Mouse (Mus musculus): Measurements from ENCODE around the gene Atoh8. TPM values are rescaled to one million over a fixed set of nuclear protein-coding genes. Genes with fewer than 3 reads are reported as not detected.

Gene Atoh8
- polyA plus RNA-seq, 1 experiment from 2014 or later, result 4.5 TPM

DNA sequence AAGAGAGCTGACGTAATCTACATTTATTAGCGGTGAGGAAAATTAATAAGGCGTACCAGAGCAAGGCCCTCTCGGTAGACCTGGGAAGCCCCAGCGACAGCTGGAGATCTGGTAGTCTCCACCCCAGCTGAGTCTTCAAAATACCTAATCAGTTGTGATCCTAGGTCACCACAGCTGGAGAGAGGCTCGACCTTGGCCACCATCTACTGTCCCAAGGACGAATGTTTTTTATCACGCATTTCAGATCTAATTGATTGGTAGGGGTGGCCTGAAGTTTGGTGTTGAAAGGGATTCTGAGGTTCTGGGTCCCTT is 6.4 kb upstream of the Atoh8 start:
- 48% methylated on average over 8 of the region's 8 CpGs for WGBS

DNA sequence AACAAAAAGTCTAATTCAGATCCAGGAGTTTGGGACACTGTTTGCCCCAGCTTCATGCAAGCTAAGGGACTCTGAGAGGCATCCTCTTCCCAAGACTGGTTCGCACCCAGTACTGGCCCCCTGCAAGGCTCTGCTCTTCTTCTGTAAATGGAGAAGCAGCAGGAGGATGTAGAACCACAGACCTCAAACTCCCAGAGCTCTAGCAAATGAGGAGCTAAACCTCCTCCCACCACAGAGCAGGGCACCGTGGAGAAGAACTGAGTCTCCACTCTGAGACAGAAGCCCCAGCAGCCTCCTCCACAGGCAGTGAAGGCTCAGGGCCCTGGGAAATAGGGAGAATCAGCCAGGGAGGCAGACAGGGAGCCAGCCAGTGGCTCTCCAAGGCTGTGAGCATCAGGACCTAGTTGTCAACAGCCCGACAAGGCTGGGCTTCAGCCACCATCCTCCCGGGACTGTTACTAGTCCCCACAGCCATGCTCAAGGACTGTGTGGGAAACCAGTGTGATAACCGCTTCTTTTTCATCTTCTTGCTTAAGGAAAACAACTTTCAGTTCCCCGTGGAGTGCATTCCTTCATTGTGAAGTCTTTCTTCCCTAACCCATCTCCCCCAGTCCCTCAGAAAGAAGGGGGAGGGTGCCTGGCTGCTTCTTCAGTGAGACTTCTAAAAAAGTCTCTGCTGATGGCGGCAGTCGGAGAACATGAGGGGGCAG is 5.9 kb upstream of the Atoh8 start:
- WGBS, result 36% methylated on average over 8 of the region's 8 CpGs
- H3K9me3 ChIP-seq (ENCODE audit: control insufficient read depth), result no peaks in the 10 kb centered on the region
- peak; percentile 23 for TF ChIP-seq CTCF (IDR thresholded peaks at IDR 0.05; ENCODE audit: low read depth)
- H3K36me3 ChIP-seq (ENCODE audit: control insufficient read depth, insufficient read depth), result no peaks in the 10 kb centered on the region
- no peaks in the 10 kb centered on the region for H3K4me1 ChIP-seq (replicated peaks; ENCODE audit: control insufficient read depth, insufficient read depth, low read length)
- H3K27ac ChIP-seq (ENCODE audit: low read depth, low read length), result no peak overlapping the region
- ATAC-seq, result no peak
- peaks cover 12% of the 10 kb centered on the region for H3K27me3 ChIP-seq (replicated peaks; ENCODE audit: control insufficient read depth, insufficient read depth, low read length)
- no peak overlapping the region for H3K9ac ChIP-seq (ENCODE audit: low read depth, low read length)
- no peak overlapping the region for H3K4me2 ChIP-seq (replicated peaks; ENCODE audit: low read depth)
- H3K4me3 ChIP-seq (ENCODE audit: low read depth, low read length), result no peak overlapping the region

More for the DNA sequence above, 6.4 kb upstream of the Atoh8 start:
- no peak for ATAC-seq
- TF ChIP-seq CTCF (IDR thresholded peaks at IDR 0.05; ENCODE audit: low read depth), result no peak
- Histone ChIP-seq H3K4me3 (ENCODE audit: low read depth, low read length) (no peak overlapping the region), H3K27ac (ENCODE audit: low read depth, low read length) (no peak overlapping the region), H3K4me2 (replicated peaks; ENCODE audit: low read depth) (no peak overlapping the region), H3K4me1 (replicated peaks; ENCODE audit: control insufficient read depth, insufficient read depth, low read length) (no peaks in the 10 kb centered on the region), H3K27me3 (replicated peaks; ENCODE audit: control insufficient read depth, insufficient read depth, low read length) (peaks cover 7% of the 10 kb centered on the region; the same call in 1 of the 2 replicates), H3K9ac (ENCODE audit: low read depth, low read length) (no peak overlapping the region), H3K9me3 (ENCODE audit: control insufficient read depth) (no peaks in the 10 kb centered on the region), H3K36me3 (ENCODE audit: control insufficient read depth, insufficient read depth) (no peaks in the 10 kb centered on the region)

DNA sequence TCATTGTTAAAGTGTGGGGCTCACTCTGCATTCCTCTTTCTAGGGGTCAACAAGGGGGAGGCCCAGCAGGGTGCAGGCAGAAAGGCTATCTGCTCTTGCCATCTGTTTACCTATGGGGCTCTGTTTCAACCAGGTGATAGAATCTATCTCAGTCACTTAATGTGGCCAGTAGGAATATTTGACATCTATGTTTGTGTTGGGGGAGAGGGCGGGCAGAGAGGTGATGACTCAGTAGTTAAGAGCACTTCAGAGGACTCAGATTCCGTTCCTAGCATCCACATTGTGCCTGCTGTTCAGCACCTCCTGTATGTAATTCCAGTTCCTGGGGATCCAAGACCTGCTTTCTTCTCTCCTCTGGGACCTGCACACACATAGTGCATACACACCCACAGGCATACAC is 4.7 kb upstream of the Atoh8 start:
- Histone ChIP-seq H3K9me3 (ENCODE audit: control insufficient read depth) (no peaks in the 10 kb centered on the region), H3K27ac (ENCODE audit: low read depth, low read length) (no peak overlapping the region), H3K27me3 (replicated peaks; ENCODE audit: control insufficient read depth, insufficient read depth, low read length) (peaks cover 24% of the 10 kb centered on the region), H3K4me1 (replicated peaks; ENCODE audit: control insufficient read depth, insufficient read depth, low read length) (no peaks in the 10 kb centered on the region), H3K36me3 (ENCODE audit: control insufficient read depth, insufficient read depth) (no peaks in the 10 kb centered on the region), H3K9ac (ENCODE audit: low read depth, low read length) (no peak overlapping the region), H3K4me2 (replicated peaks; ENCODE audit: low read depth) (no peak overlapping the region), H3K4me3 (ENCODE audit: low read depth, low read length) (no peak overlapping the region)
- WGBS, result 51% methylated on average over 2 of the region's 2 CpGs
- ATAC-seq, result no peak
- no peak for TF ChIP-seq CTCF (IDR thresholded peaks at IDR 0.05; ENCODE audit: low read depth)

DNA sequence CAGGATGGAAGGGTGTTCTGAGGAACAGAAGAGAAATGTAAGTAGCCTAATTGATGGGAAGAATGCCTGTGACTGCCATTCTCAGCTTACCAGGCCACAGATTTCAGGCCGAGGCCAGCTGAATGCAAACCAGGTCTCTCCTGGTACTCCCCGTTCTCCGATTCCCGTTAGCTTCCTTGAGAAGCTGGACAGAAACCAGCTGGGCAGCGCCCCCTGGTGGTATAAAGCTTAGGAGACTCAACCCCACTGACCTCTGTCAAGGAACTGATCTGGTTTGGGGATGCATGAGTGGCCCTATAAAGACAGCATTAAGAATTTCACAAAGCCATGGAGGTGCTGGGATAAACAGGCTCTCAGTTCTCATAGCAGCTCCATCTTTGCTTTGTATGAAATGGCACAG is 1.7 kb upstream of the Atoh8 start:
- TF ChIP-seq CTCF (IDR thresholded peaks at IDR 0.05; ENCODE audit: low read depth), result peak; percentile 96
- Histone ChIP-seq H3K9me3 (ENCODE audit: control insufficient read depth) (no peaks in the 10 kb centered on the region), H3K27me3 (replicated peaks; ENCODE audit: control insufficient read depth, insufficient read depth, low read length) (peaks cover 48% of the 10 kb centered on the region), H3K4me1 (replicated peaks; ENCODE audit: control insufficient read depth, insufficient read depth, low read length) (no peaks in the 10 kb centered on the region), H3K27ac (ENCODE audit: low read depth, low read length) (no peak overlapping the region), H3K4me2 (replicated peaks; ENCODE audit: low read depth) (no peak overlapping the region), H3K36me3 (ENCODE audit: control insufficient read depth, insufficient read depth) (no peaks in the 10 kb centered on the region), H3K4me3 (ENCODE audit: low read depth, low read length) (no peak overlapping the region), H3K9ac (ENCODE audit: low read depth, low read length) (no peak overlapping the region)
- 3% methylated on average over 5 of the region's 5 CpGs for WGBS
- no peak for ATAC-seq

DNA sequence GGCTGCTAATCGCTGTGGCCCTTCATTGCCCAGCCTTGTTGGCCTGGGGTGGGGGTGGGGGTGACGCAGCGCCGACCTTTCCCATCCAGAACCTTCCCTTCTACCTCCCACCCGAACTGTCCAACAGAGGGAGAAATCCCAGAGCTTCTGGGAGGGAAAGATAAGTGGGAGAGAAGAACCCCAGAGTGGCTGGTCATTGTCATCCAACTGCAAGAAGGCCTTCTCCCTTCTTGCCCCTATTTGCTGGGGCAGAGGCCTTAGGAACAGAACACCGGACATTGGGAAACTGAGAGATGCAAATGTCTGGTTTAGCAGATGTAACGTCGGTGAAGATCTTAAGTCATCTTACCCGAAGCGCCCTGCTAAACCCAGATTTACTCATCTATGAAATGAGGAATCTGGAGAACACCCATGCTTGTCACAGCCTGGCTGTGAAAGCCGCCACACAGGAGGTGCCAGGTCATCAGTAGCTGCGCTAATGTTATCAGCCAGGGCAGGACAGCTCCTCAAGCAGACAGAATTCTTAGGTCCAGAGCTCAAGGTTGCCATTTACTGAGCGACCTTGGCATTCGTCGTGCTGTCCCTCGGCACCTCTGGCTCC is 530 bp upstream of the Atoh8 start:
- H3K4me1 ChIP-seq (replicated peaks; ENCODE audit: control insufficient read depth, insufficient read depth, low read length), result no peaks in the 10 kb centered on the region
- H3K9me3 ChIP-seq (ENCODE audit: control insufficient read depth), result no peaks in the 10 kb centered on the region
- 0 out of 2 replicates have a peak overlapping the region, but pooled peaks have one; percentile 42 for H3K9ac ChIP-seq (ENCODE audit: low read depth, low read length)
- no peak for ATAC-seq
- H3K4me2 ChIP-seq (replicated peaks; ENCODE audit: low read depth), result peak overlapping the region; percentile 97
- no peak overlapping the region for H3K27ac ChIP-seq (ENCODE audit: low read depth, low read length)
- H3K27me3 ChIP-seq (replicated peaks; ENCODE audit: control insufficient read depth, insufficient read depth, low read length), result peaks cover 48% of the 10 kb centered on the region
- TF ChIP-seq CTCF (IDR thresholded peaks at IDR 0.05; ENCODE audit: low read depth), result no peak
- 40% methylated on average over 16 of the region's 16 CpGs for WGBS
- no peaks in the 10 kb centered on the region for H3K36me3 ChIP-seq (ENCODE audit: control insufficient read depth, insufficient read depth)
- peak overlapping the region; percentile 62 for H3K4me3 ChIP-seq (ENCODE audit: low read depth, low read length)

DNA sequence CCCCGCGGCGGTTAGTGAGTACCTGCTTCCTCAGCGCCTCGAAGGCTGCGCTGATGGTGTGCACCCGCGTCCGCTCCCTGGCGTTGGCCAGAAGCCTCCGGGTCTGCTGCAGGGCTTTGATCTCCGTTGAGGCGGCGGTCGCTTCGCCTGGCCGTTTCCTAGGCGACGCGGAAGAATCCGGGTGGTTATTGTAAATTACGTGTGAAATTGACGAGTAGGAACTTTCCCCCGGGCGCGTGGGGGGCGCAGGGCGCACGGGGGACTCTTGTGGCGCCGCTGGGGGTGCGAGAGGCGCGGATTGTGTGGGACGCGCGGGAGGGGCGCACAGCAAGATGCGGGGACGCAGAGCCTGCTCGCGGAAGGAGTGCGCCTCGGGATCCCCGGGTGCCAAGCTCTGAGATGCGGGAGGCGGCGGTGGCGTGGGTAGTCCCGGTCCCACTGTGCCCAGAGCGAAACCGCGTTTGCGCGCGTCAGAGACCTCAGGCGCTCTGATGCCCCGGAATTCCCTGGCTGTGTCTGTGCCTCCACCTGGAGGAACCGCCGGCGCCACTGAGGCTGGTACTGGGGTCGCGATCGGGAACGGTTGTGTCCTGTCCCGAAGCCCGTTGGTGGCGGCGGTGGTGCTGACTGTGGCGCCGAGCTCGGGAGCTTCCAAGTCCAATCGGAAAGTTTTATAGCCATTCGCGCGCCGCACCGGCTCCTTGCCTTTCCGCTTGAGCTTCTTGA is 842 bp downstream of the Atoh8 start:
- Histone ChIP-seq H3K9me3 (ENCODE audit: control insufficient read depth) (no peaks in the 10 kb centered on the region), H3K27ac (ENCODE audit: low read depth, low read length) (no peak overlapping the region), H3K27me3 (replicated peaks; ENCODE audit: control insufficient read depth, insufficient read depth, low read length) (peaks cover 48% of the 10 kb centered on the region), H3K4me1 (replicated peaks; ENCODE audit: control insufficient read depth, insufficient read depth, low read length) (no peaks in the 10 kb centered on the region), H3K4me3 (ENCODE audit: low read depth, low read length) (peak overlapping the region; percentile 62), H3K9ac (ENCODE audit: low read depth, low read length) (peak overlapping the region; percentile 42; the same call in 1 of the 2 replicates), H3K4me2 (replicated peaks; ENCODE audit: low read depth) (peak overlapping the region; percentile 97), H3K36me3 (ENCODE audit: control insufficient read depth, insufficient read depth) (no peaks in the 10 kb centered on the region)
- peak; percentile 33 for TF ChIP-seq CTCF (IDR thresholded peaks at IDR 0.05; ENCODE audit: low read depth)
- no peak for ATAC-seq
- WGBS, result under 1% methylated on average over 78 of the region's 79 CpGs

Measured in intestine, postnatal 0 days (tissue).